Mouse (Mus musculus): ENCODE data around the gene Actl10.

DNA sequence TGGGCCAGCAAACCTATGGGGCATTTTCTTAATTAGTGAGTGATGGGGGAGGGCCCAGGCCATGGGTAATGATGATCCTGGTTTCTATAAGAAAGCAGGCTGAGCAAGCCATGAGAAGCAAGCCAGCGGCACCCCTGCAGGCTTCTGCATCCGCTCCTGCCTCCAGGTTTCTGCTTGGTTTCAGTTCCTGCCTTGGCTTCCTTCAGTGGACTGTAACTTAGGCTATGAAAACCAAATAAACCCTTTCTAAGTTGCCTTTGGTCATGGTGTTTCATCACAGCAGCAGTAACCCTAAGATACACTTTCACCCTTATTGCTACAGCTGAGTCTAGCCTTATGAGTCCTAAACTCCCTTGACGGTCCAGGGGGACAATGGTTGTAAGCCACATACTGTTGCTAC is 45.8 kb downstream of the Actl10 start:
- no peak for TF ChIP-seq EP300 (IDR thresholded peaks at IDR 0.05; ENCODE audit: low read depth)
- no peak for TF ChIP-seq CTCF (IDR thresholded peaks at IDR 0.05; ENCODE audit: low read depth)
